Mouse (Mus musculus) heart, postnatal 0 days (tissue): ENCODE measurements around the gene Sdf4.

Experiments used
- CTCF ChIP-seq: IDR thresholded peaks from 2 replicates; pipeline ENCODE4 v1.5.1; 2016; ENCODE audit warnings: antibody characterized with exemption, control low read depth, low read depth
- EP300 ChIP-seq: IDR thresholded peaks from 2 replicates; pipeline ENCODE4 v1.6.1; 2016; ENCODE audit warnings: antibody characterized with exemption, low read depth

- TF ChIP-seq CTCF (no peak), EP300 (no peak)
These were observed 35.9 kb downstream of the Sdf4 start for GRCm38 (mm10) chr4:156028580-156028979.
